In genomic region chr8:26264869-26265321, GRCm38 (mm10) we compare ENCODE assay signal across 11 mouse cellular contexts.
DNase-seq lines count a peak whose midpoint lies in the region; ATAC-seq lines count a peak whose summit lies in the region.
"Had no signal": no experiment of that assay in that cellular context is flagged by ENCODE, and none has a peak within 500 bp of the region (broad histone marks: within the 10 kb centered on the region; RNA-seq: fewer than 3 reads in every experiment).

No protein-coding gene starts in this region.

- no peak for DNase-seq in cerebellum, adult 11 months
- DNase-seq in embryonic facial prominence, embryonic 10.5 days (ENCODE audit: low spot score), result peak; percentile 42
- DNase-seq in natural killer cell, adult 2 months (ENCODE audit: low spot score in 2 of 2), result no peak
- no peak for DNase-seq in testis, postnatal 10 days (ENCODE audit: low spot score)
- no peak for DNase-seq in kidney, postnatal 14 days
- DNase-seq: kidney, postnatal 36 days; liver, postnatal 0 days had no signal

- H3K9me3 ChIP-seq in embryonic facial prominence, embryonic 10.5 days, result no peaks in the 10 kb centered on the region
- no peaks in the 10 kb centered on the region for H3K9me3 ChIP-seq in hindbrain, embryonic 16.5 days (ENCODE audit: control insufficient read depth, low read length)
- H3K9me3 ChIP-seq in neural tube, embryonic 13.5 days, result no peaks in the 10 kb centered on the region

- H3K4me1 ChIP-seq in embryonic facial prominence, embryonic 10.5 days, result peaks cover 54% of the 10 kb centered on the region
- H3K4me1 ChIP-seq in hindbrain, embryonic 16.5 days (ENCODE audit: control insufficient read depth, insufficient read depth, low read depth, low read length), result peaks cover 22% of the 10 kb centered on the region
- peaks cover 54% of the 10 kb centered on the region for H3K4me1 ChIP-seq in neural tube, embryonic 13.5 days (replicated peaks)

- 0 out of 2 replicates have a peak overlapping the region, but pooled peaks have one; percentile 19 for H3K4me3 ChIP-seq in embryonic facial prominence, embryonic 10.5 days
- H3K4me3 ChIP-seq in hindbrain, embryonic 16.5 days (ENCODE audit: low read length), result no peak overlapping the region
- H3K4me3 ChIP-seq in neural tube, embryonic 13.5 days, result no peak overlapping the region

- peak; percentile 40; the same call in 1 of the 2 replicates for ATAC-seq in cerebellum, adult (ENCODE audit: insufficient number of reproducible peaks, low FRiP score, low TSS enrichment)
- ATAC-seq in hindbrain, embryonic 16.5 days, result peak; percentile 62
- ATAC-seq in neural tube, embryonic 13.5 days (ENCODE audit: low read depth), result peak; percentile 60
- ATAC-seq: liver, postnatal 0 days; Patski had no signal

- 0 out of 2 replicates have a peak overlapping the region, but pooled peaks have one; percentile 10 for H3K4me2 ChIP-seq in hindbrain, embryonic 16.5 days (ENCODE audit: low read length)
- no peak overlapping the region for H3K4me2 ChIP-seq in neural tube, embryonic 13.5 days

- peak overlapping the region; percentile 77; the same call in 1 of the 2 replicates for H3K27ac ChIP-seq in embryonic facial prominence, embryonic 10.5 days (replicated peaks)
- 0 out of 2 replicates have a peak overlapping the region, but pooled peaks have one; percentile 10 for H3K27ac ChIP-seq in hindbrain, embryonic 16.5 days (ENCODE audit: low read depth, low read length)
- 0 out of 2 replicates have a peak overlapping the region, but pooled peaks have one; percentile 24 for H3K27ac ChIP-seq in neural tube, embryonic 13.5 days (replicated peaks)

- WGBS in embryonic facial prominence, embryonic 10.5 days, result 17% methylated on average over 11 of the region's 11 CpGs
- WGBS in hindbrain, embryonic 16.5 days, result 21% methylated on average over 11 of the region's 11 CpGs
- WGBS in neural tube, embryonic 13.5 days, result 22% methylated on average over 11 of the region's 11 CpGs

- no peak overlapping the region for H3K9ac ChIP-seq in hindbrain, embryonic 16.5 days (ENCODE audit: low read depth, low read length)
- no peak overlapping the region for H3K9ac ChIP-seq in neural tube, embryonic 13.5 days
- H3K9ac ChIP-seq: liver, postnatal 0 days had no signal

- H3K36me3 ChIP-seq in embryonic facial prominence, embryonic 10.5 days (replicated peaks), result no peaks in the 10 kb centered on the region
- no peaks in the 10 kb centered on the region for H3K36me3 ChIP-seq in hindbrain, embryonic 16.5 days (ENCODE audit: control insufficient read depth, insufficient read depth, low read length)
- no peaks in the 10 kb centered on the region for H3K36me3 ChIP-seq in neural tube, embryonic 13.5 days

- no peaks in the 10 kb centered on the region for H3K27me3 ChIP-seq in embryonic facial prominence, embryonic 10.5 days (replicated peaks; ENCODE audit: low read depth, poor library complexity, severe bottlenecking)
- no peaks in the 10 kb centered on the region for H3K27me3 ChIP-seq in hindbrain, embryonic 16.5 days (replicated peaks; ENCODE audit: control insufficient read depth, insufficient read depth, low read length)
- peaks cover 13% of the 10 kb centered on the region; the same call in 1 of the 2 replicates for H3K27me3 ChIP-seq in neural tube, embryonic 13.5 days

Comparison
In these comparisons a context has a peak if more than half of its experiments do, and no peak if none do; other contexts are left out.
1. H3K27ac ChIP-seq: peak in every context shown above with its lines; median percentile 77 in embryonic facial prominence, embryonic 10.5 days; 24 in neural tube, embryonic 13.5 days; 10 in hindbrain, embryonic 16.5 days.